Mouse (Mus musculus) myocyte (in vitro differentiated cells): ENCODE data around the gene Tef. TPM values are rescaled to one million over a fixed set of nuclear protein-coding genes. Genes with fewer than 3 reads are reported as not detected.

Source experiments
- H3K27me3 ChIP-seq: one replicate; pipeline ENCODE4 v1.6.1; 2011; ENCODE audit not compliant: control insufficient read depth, insufficient read depth, insufficient read length
- H3K36me3 ChIP-seq: one replicate; pipeline ENCODE4 v1.6.1; 2011; ENCODE audit not compliant: control insufficient read depth, insufficient read depth
- H3K4me2 ChIP-seq: one replicate; pipeline ENCODE4 v1.6.1; 2011; ENCODE audit warnings: low read depth, control low read depth
- H3K4me3 ChIP-seq: one replicate; pipeline ENCODE4 v1.5.1; 2011; ENCODE audit warnings: mild to moderate bottlenecking, control low read depth, moderate library complexity
- H3K79me2 ChIP-seq: one replicate; pipeline ENCODE4 v1.6.1; 2011; ENCODE audit not compliant: control insufficient read depth, insufficient read depth
- H3ac ChIP-seq: one replicate; pipeline ENCODE4 v1.6.1; 2011; ENCODE audit not compliant: control insufficient read depth, insufficient read length
- CEBPB ChIP-seq: IDR thresholded peaks from 2 replicates; pipeline ENCODE4 v1.6.1; 2011; ENCODE audit warnings: mild to moderate bottlenecking, moderate library complexity; ENCODE audit not compliant: poor library complexity, insufficient read depth, severe bottlenecking
- E2F4 ChIP-seq: IDR thresholded peaks from one replicate; pipeline ENCODE4 v1.6.1; 2011; ENCODE audit warnings: mild to moderate bottlenecking, control low read depth, moderate library complexity; ENCODE audit not compliant: insufficient read depth
- MAX ChIP-seq: IDR thresholded peaks from one replicate; pipeline ENCODE4 v1.6.1; 2011; ENCODE audit warnings: low read depth, mild to moderate bottlenecking, control low read depth
- MYOD1 ChIP-seq, 3 experiments: IDR thresholded peaks; one replicate each; pipeline ENCODE4 v1.6.1; 2011; ENCODE audit warnings: control low read depth in 2 of 3, low read depth in 2 of 3, mild to moderate bottlenecking in 2 of 3, moderate library complexity in 1 of 3; ENCODE audit not compliant: insufficient read length in 2 of 3, control insufficient read depth in 1 of 3
- MYOG ChIP-seq, 3 experiments: IDR thresholded peaks; one replicate each; pipeline ENCODE4 v1.6.1; 2011; ENCODE audit warnings: control low read depth in 2 of 3, low read depth in 2 of 3, mild to moderate bottlenecking in 2 of 3; ENCODE audit not compliant: insufficient read length in 2 of 3, control insufficient read depth in 1 of 3, insufficient read depth in 1 of 3
- POLR2A ChIP-seq: IDR thresholded peaks from one replicate; pipeline ENCODE4 v1.6.1; 2011; ENCODE audit warnings: low read depth, mild to moderate bottlenecking, control low read depth, moderate library complexity; ENCODE audit not compliant: insufficient read length
- POLR2AphosphoS2 ChIP-seq: IDR thresholded peaks from one replicate; pipeline ENCODE4 v1.6.1; 2011; ENCODE audit warnings: low read depth, control low read depth; ENCODE audit not compliant: insufficient read length
- REST ChIP-seq: IDR thresholded peaks from one replicate; pipeline ENCODE4 v1.6.1; 2011; ENCODE audit warnings: mild to moderate bottlenecking, control low read depth, moderate library complexity; ENCODE audit not compliant: insufficient read depth, insufficient read length
- SRF ChIP-seq: IDR thresholded peaks from one replicate; pipeline ENCODE4 v1.6.1; 2011; ENCODE audit warnings: low read depth; ENCODE audit not compliant: control insufficient read depth, insufficient read length
- TCF12 ChIP-seq: IDR thresholded peaks from one replicate; pipeline ENCODE4 v1.6.1; 2011; ENCODE audit warnings: mild to moderate bottlenecking, control low read depth; ENCODE audit not compliant: poor library complexity, insufficient read depth, severe bottlenecking
- TCF3 ChIP-seq: IDR thresholded peaks from one replicate; pipeline ENCODE4 v1.6.1; 2011; ENCODE audit warnings: low read depth, control low read depth; ENCODE audit not compliant: insufficient read length
- USF1 ChIP-seq: IDR thresholded peaks from one replicate; pipeline ENCODE4 v1.6.1; 2011; ENCODE audit warnings: low read depth, mild to moderate bottlenecking, control low read depth, moderate library complexity
- polyA plus RNA-seq: library from polyadenylated mRNA; unstranded; fragments of >200 nt; fragmentation: generic; extraction: Trizol; gene quantifications from one replicate; pipeline ENCODE4 v1.2.1, GENCODE M21; 2012; ENCODE audit warnings: missing spikeins

Tef gene
- polyA plus RNA-seq, 1 experiment: 58.4 TPM

- Histone ChIP-seq H3K4me3 (no peak overlapping the region), H3K36me3 (no peaks in the 10 kb centered on the region), H3K79me2 (no peaks in the 10 kb centered on the region), H3ac (no peak overlapping the region), H3K4me2 (no peak overlapping the region), H3K27me3 (no peaks in the 10 kb centered on the region)
- TF ChIP-seq REST (no peak), MYOG (IDR thresholded peaks at IDR 0.05; ENCODE audit: control insufficient read depth in 1 of 3, insufficient read depth in 1 of 3, insufficient read length in 2 of 3, low read depth in 2 of 3) (no peak), USF1 (no peak), POLR2A (no peak), TCF3 (no peak), MYOD1 (IDR thresholded peaks at IDR 0.05; ENCODE audit: control insufficient read depth in 1 of 3, insufficient read length in 2 of 3, low read depth in 2 of 3) (no peak), TCF12 (no peak), SRF (no peak), CEBPB (no peak), E2F4 (no peak), MAX (no peak), POLR2AphosphoS2 (no peak)
Observed at GRCm38 (mm10) chr15:81840306-81840705, 38.1 kb downstream of the Tef start.

- TF ChIP-seq MYOD1 (IDR thresholded peaks at IDR 0.05; ENCODE audit: control insufficient read depth in 1 of 3, insufficient read length in 2 of 3, low read depth in 2 of 3) (no peak), MYOG (IDR thresholded peaks at IDR 0.05; ENCODE audit: control insufficient read depth in 1 of 3, insufficient read depth in 1 of 3, insufficient read length in 2 of 3, low read depth in 2 of 3) (no peak), SRF (no peak), MAX (no peak)
- no peaks in the 10 kb centered on the region for H3K27me3 ChIP-seq
- H3K79me2 ChIP-seq: no peaks in the 10 kb centered on the region
- no peaks in the 10 kb centered on the region for H3K36me3 ChIP-seq
- H3ac ChIP-seq: no peak overlapping the region
- no peak overlapping the region for H3K4me3 ChIP-seq
- no peak overlapping the region for H3K4me2 ChIP-seq
Observed at GRCm38 (mm10) chr15:81842275-81842674, 40.1 kb downstream of the Tef start.

GRCm38 (mm10) chr15:81845033-81845625, 42.9 kb downstream of the Tef start:
- no peak for TF ChIP-seq REST
- no peak for TF ChIP-seq CEBPB
- TF ChIP-seq POLR2AphosphoS2: no peak
- TF ChIP-seq E2F4: no peak
- no peak for TF ChIP-seq MYOG (IDR thresholded peaks at IDR 0.05; ENCODE audit: control insufficient read depth in 1 of 3, insufficient read depth in 1 of 3, insufficient read length in 2 of 3, low read depth in 2 of 3)
- no peak for TF ChIP-seq USF1
- no peak for TF ChIP-seq SRF
- no peak for TF ChIP-seq TCF3
- TF ChIP-seq POLR2A: no peak
- no peak for TF ChIP-seq MYOD1 (IDR thresholded peaks at IDR 0.05; ENCODE audit: control insufficient read depth in 1 of 3, insufficient read length in 2 of 3, low read depth in 2 of 3)
- no peak for TF ChIP-seq MAX
- no peak for TF ChIP-seq TCF12
- Histone ChIP-seq H3K36me3 (peaks cover 6% of the 10 kb centered on the region), H3K27me3 (no peaks in the 10 kb centered on the region), H3K79me2 (peaks cover 3% of the 10 kb centered on the region), H3K4me2 (no peak overlapping the region), H3K4me3 (no peak overlapping the region), H3ac (no peak overlapping the region)

DNA sequence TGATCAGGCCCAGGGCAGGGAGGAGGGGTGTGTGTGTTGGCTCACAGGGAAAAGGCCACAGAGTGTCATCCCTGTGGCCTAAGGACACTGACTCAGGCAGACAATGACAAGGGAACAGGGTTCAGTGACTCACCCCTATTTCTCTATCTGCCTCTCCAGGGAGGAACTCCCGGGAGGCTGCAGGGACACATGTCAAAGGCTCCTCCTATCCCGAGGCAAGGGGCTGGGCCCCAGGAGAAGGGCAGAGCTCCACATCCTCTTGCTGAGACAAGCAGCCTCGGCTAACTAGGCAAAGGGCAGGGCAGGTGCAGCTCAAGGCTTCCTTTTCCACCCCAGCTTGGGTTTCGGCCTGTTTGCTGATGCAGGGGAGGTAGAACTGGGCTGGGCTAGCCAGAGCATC, 43.5 kb downstream of the Tef start:
- peaks cover 12% of the 10 kb centered on the region for H3K36me3 ChIP-seq
- TF ChIP-seq MYOD1 (IDR thresholded peaks at IDR 0.05; ENCODE audit: control insufficient read depth in 1 of 3, insufficient read length in 2 of 3, low read depth in 2 of 3) (peak in 1 of 3 experiments; percentile 58), POLR2A (no peak), MYOG (IDR thresholded peaks at IDR 0.05; ENCODE audit: control insufficient read depth in 1 of 3, insufficient read depth in 1 of 3, insufficient read length in 2 of 3, low read depth in 2 of 3) (peak in 1 of 3 experiments; percentile 15), USF1 (no peak), TCF12 (no peak), POLR2AphosphoS2 (peak; percentile 35)
- no peaks in the 10 kb centered on the region for H3K27me3 ChIP-seq
- no peak overlapping the region for H3K4me3 ChIP-seq
- H3K4me2 ChIP-seq: peak overlapping the region; percentile 22
- no peak overlapping the region for H3ac ChIP-seq
- H3K79me2 ChIP-seq: peaks cover 9% of the 10 kb centered on the region

DNA sequence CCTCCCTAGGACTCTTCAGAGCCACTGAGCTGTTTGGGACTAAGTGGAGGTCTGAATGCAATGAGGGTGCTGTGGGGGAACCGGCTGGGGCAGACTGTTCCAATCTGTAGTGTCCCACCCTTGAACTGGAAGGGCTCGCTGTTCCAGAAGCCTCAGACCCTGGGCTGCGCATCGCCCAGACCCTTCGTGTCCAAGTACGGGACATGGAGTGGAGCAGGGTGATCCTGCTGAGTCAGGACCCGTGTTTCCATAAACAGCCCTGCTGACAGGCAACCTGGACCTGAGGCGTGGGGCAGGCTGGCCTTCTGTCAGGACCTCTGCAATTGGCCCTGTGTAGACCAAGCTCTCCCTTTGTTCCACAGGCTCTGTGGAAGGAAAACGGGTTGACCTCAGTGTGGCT, 44.5 kb downstream of the Tef start:
- H3ac ChIP-seq: no peak overlapping the region
- TF ChIP-seq POLR2AphosphoS2 (peak; percentile 73), TCF12 (no peak)
- no peaks in the 10 kb centered on the region for H3K27me3 ChIP-seq
- H3K4me2 ChIP-seq: no peak overlapping the region
- peaks cover 16% of the 10 kb centered on the region for H3K36me3 ChIP-seq
- H3K79me2 ChIP-seq: peaks cover 13% of the 10 kb centered on the region
- H3K4me3 ChIP-seq: no peak overlapping the region
